Mouse (Mus musculus): ENCODE results near the gene Rhpn2.

DNA sequence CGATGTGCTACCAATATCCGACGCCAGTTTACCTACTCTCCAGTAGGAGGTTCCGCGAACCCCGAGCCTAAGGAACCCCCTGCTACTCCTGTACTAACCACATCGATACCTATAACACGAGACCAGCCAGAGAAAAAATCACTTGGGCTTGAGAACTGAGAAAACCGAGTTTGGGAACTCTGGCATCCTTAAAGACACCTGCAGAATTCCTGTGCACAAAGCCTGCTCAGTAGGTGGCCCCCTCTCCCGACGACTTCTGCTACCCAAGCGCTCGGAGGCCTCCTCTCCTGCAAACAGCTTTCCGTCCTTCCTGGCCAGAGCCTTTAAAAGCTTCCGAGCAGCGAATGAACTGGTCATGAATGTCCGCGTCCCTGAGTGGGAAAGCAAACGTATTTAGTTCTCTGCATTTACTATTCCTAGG, 729 bp upstream of the Rhpn2 start:
- no peak for TF ChIP-seq CTCF (IDR thresholded peaks at IDR 0.05; ENCODE audit: low read depth, low read length)
- no peak for TF ChIP-seq POLR2A (IDR thresholded peaks at IDR 0.05; ENCODE audit: borderline replicate concordance, low read depth, low read length)

Measured in bone marrow macrophage, adult 2 months (primary cell).